Mouse (Mus musculus): Measurements from ENCODE around the gene Ift80. TPM values are rescaled to one million over a fixed set of nuclear protein-coding genes. Genes with fewer than 3 reads are reported as not detected.

Gene Ift80
- polyA plus RNA-seq, 1 experiment from 2014 or later: 22.1 TPM

- 5% methylated on average over 21 of the region's 21 CpGs for WGBS
- H3K9me3 ChIP-seq (ENCODE audit: control insufficient read depth, low read length): no peaks in the 10 kb centered on the region
- peak overlapping the region; percentile 92 for H3K27ac ChIP-seq (ENCODE audit: low read depth, low read length)
- no peaks in the 10 kb centered on the region for H3K27me3 ChIP-seq (ENCODE audit: control insufficient read depth, insufficient read depth, low read length)
- H3K4me3 ChIP-seq (ENCODE audit: low read length): peak overlapping the region; percentile 98
- ATAC-seq (ENCODE audit: low FRiP score, low TSS enrichment): no peak
- peaks cover 13% of the 10 kb centered on the region; the same call in 1 of the 2 replicates for H3K36me3 ChIP-seq (ENCODE audit: control insufficient read depth, insufficient read depth, low read length)
- peak overlapping the region; percentile 83 for H3K9ac ChIP-seq (ENCODE audit: low read depth, low read length)
- H3K4me1 ChIP-seq (ENCODE audit: control insufficient read depth, insufficient read depth, low read length): peaks cover 12% of the 10 kb centered on the region
- peak overlapping the region; percentile 62 for H3K4me2 ChIP-seq (replicated peaks; ENCODE audit: low read depth, low read length)
Measured at GRCm38 (mm10) chr3:69006246-69006760, 1.9 kb upstream of the Ift80 start.

- Histone ChIP-seq H3K4me3 (ENCODE audit: low read length) (peak overlapping the region; percentile 98), H3K4me1 (ENCODE audit: control insufficient read depth, insufficient read depth, low read length) (peaks cover 12% of the 10 kb centered on the region), H3K9me3 (ENCODE audit: control insufficient read depth, low read length) (no peaks in the 10 kb centered on the region), H3K27ac (ENCODE audit: low read depth, low read length) (peak overlapping the region; percentile 92), H3K27me3 (ENCODE audit: control insufficient read depth, insufficient read depth, low read length) (no peaks in the 10 kb centered on the region), H3K4me2 (replicated peaks; ENCODE audit: low read depth, low read length) (peak overlapping the region; percentile 62), H3K9ac (ENCODE audit: low read depth, low read length) (peak overlapping the region; percentile 83), H3K36me3 (ENCODE audit: control insufficient read depth, insufficient read depth, low read length) (peaks cover 13% of the 10 kb centered on the region; the same call in 1 of the 2 replicates)
- peak; percentile 74 for ATAC-seq (ENCODE audit: low FRiP score, low TSS enrichment)
- WGBS: under 1% methylated on average over 72 of the region's 72 CpGs
Measured at GRCm38 (mm10) chr3:69005338-69006245, 1.2 kb upstream of the Ift80 start.

GRCm38 (mm10) chr3:69004055-69004436, 324 bp downstream of the Ift80 start:
- H3K27ac ChIP-seq (ENCODE audit: low read depth, low read length): no peak overlapping the region; the same call in 1 of the 2 replicates
- no peaks in the 10 kb centered on the region for H3K9me3 ChIP-seq (ENCODE audit: control insufficient read depth, low read length)
- peaks cover 12% of the 10 kb centered on the region for H3K4me1 ChIP-seq (ENCODE audit: control insufficient read depth, insufficient read depth, low read length)
- 0 out of 2 replicates have a peak, but pooled peaks cover 8% of the 10 kb centered on the region for H3K36me3 ChIP-seq (ENCODE audit: control insufficient read depth, insufficient read depth, low read length)
- under 1% methylated on average over 7 of the region's 7 CpGs for WGBS
- peak overlapping the region; percentile 98 for H3K4me3 ChIP-seq (ENCODE audit: low read length)
- ATAC-seq (ENCODE audit: low FRiP score, low TSS enrichment): no peak
- peak overlapping the region; percentile 51 for H3K9ac ChIP-seq (ENCODE audit: low read depth, low read length)
- H3K4me2 ChIP-seq (replicated peaks; ENCODE audit: low read depth, low read length): peak overlapping the region; percentile 41
- no peaks in the 10 kb centered on the region for H3K27me3 ChIP-seq (ENCODE audit: control insufficient read depth, insufficient read depth, low read length)

- peaks cover 12% of the 10 kb centered on the region for H3K4me1 ChIP-seq (ENCODE audit: control insufficient read depth, insufficient read depth, low read length)
- 88% methylated on average over 4 of the region's 4 CpGs for WGBS
- no peaks in the 10 kb centered on the region for H3K9me3 ChIP-seq (ENCODE audit: control insufficient read depth, low read length)
- no peak overlapping the region for H3K4me2 ChIP-seq (replicated peaks; ENCODE audit: low read depth, low read length)
- H3K27me3 ChIP-seq (ENCODE audit: control insufficient read depth, insufficient read depth, low read length): no peaks in the 10 kb centered on the region
- H3K9ac ChIP-seq (ENCODE audit: low read depth, low read length): no peak overlapping the region
- ATAC-seq (ENCODE audit: low FRiP score, low TSS enrichment): no peak
- 0 out of 2 replicates have a peak, but pooled peaks cover 5% of the 10 kb centered on the region for H3K36me3 ChIP-seq (ENCODE audit: control insufficient read depth, insufficient read depth, low read length)
- no peak overlapping the region for H3K27ac ChIP-seq (ENCODE audit: low read depth, low read length)
- no peak overlapping the region for H3K4me3 ChIP-seq (ENCODE audit: low read length)
Measured at GRCm38 (mm10) chr3:69002781-69003180, 1.6 kb downstream of the Ift80 start.

GRCm38 (mm10) chr3:68986550-68986949, 17.8 kb downstream of the Ift80 start:
- no peak overlapping the region for H3K4me3 ChIP-seq (ENCODE audit: low read length)
- H3K27me3 ChIP-seq (ENCODE audit: control insufficient read depth, insufficient read depth, low read length): no peaks in the 10 kb centered on the region
- H3K36me3 ChIP-seq (ENCODE audit: control insufficient read depth, insufficient read depth, low read length): peaks cover 8% of the 10 kb centered on the region; the same call in 1 of the 2 replicates
- no peak overlapping the region for H3K4me2 ChIP-seq (replicated peaks; ENCODE audit: low read depth, low read length)
- H3K4me1 ChIP-seq (ENCODE audit: control insufficient read depth, insufficient read depth, low read length): no peaks in the 10 kb centered on the region
- no peak overlapping the region for H3K27ac ChIP-seq (ENCODE audit: low read depth, low read length)
- WGBS: 96% methylated on average over 2 of the region's 2 CpGs
- no peak for ATAC-seq (ENCODE audit: low FRiP score, low TSS enrichment)
- no peak overlapping the region for H3K9ac ChIP-seq (ENCODE audit: low read depth, low read length)
- no peaks in the 10 kb centered on the region for H3K9me3 ChIP-seq (ENCODE audit: control insufficient read depth, low read length)

- Histone ChIP-seq H3K4me1 (ENCODE audit: control insufficient read depth, insufficient read depth, low read length) (no peaks in the 10 kb centered on the region), H3K4me3 (ENCODE audit: low read length) (no peak overlapping the region), H3K9me3 (ENCODE audit: control insufficient read depth, low read length) (no peaks in the 10 kb centered on the region), H3K36me3 (ENCODE audit: control insufficient read depth, insufficient read depth, low read length) (peaks cover 3% of the 10 kb centered on the region; the same call in 1 of the 2 replicates), H3K4me2 (replicated peaks; ENCODE audit: low read depth, low read length) (no peak overlapping the region), H3K27me3 (ENCODE audit: control insufficient read depth, insufficient read depth, low read length) (no peaks in the 10 kb centered on the region), H3K27ac (ENCODE audit: low read depth, low read length) (no peak overlapping the region), H3K9ac (ENCODE audit: low read depth, low read length) (no peak overlapping the region)
- WGBS: 85% methylated on average over 9 of the region's 9 CpGs
- ATAC-seq (ENCODE audit: low FRiP score, low TSS enrichment): no peak
Measured at GRCm38 (mm10) chr3:68980898-68981297, 23.5 kb downstream of the Ift80 start.

- Histone ChIP-seq H3K27ac (ENCODE audit: low read depth, low read length) (no peak overlapping the region), H3K4me2 (replicated peaks; ENCODE audit: low read depth, low read length) (no peak overlapping the region), H3K4me1 (ENCODE audit: control insufficient read depth, insufficient read depth, low read length) (no peaks in the 10 kb centered on the region), H3K9me3 (ENCODE audit: control insufficient read depth, low read length) (no peaks in the 10 kb centered on the region), H3K4me3 (ENCODE audit: low read length) (no peak overlapping the region), H3K27me3 (ENCODE audit: control insufficient read depth, insufficient read depth, low read length) (no peaks in the 10 kb centered on the region), H3K36me3 (ENCODE audit: control insufficient read depth, insufficient read depth, low read length) (no peaks in the 10 kb centered on the region), H3K9ac (ENCODE audit: low read depth, low read length) (no peak overlapping the region)
- ATAC-seq (ENCODE audit: low FRiP score, low TSS enrichment): no peak
- 91% methylated on average over 10 of the region's 10 CpGs for WGBS
Measured at GRCm38 (mm10) chr3:68979187-68979586, 25.2 kb downstream of the Ift80 start.

GRCm38 (mm10) chr3:68977696-68978095, 26.7 kb downstream of the Ift80 start:
- Histone ChIP-seq H3K4me2 (replicated peaks; ENCODE audit: low read depth, low read length) (no peak overlapping the region), H3K36me3 (ENCODE audit: control insufficient read depth, insufficient read depth, low read length) (no peaks in the 10 kb centered on the region; the same call in 1 of the 2 replicates), H3K27ac (ENCODE audit: low read depth, low read length) (no peak overlapping the region), H3K9me3 (ENCODE audit: control insufficient read depth, low read length) (no peaks in the 10 kb centered on the region), H3K4me3 (ENCODE audit: low read length) (no peak overlapping the region), H3K9ac (ENCODE audit: low read depth, low read length) (no peak overlapping the region), H3K27me3 (ENCODE audit: control insufficient read depth, insufficient read depth, low read length) (no peaks in the 10 kb centered on the region), H3K4me1 (ENCODE audit: control insufficient read depth, insufficient read depth, low read length) (no peaks in the 10 kb centered on the region)
- WGBS: 84% methylated on average over 4 of the region's 4 CpGs
- ATAC-seq (ENCODE audit: low FRiP score, low TSS enrichment): no peak

Measured in kidney, embryonic 14.5 days (tissue).